Mouse (Mus musculus) liver, embryonic 14 days (tissue): ENCODE results near the gene Selenbp1. TPM values are rescaled to one million over a fixed set of nuclear protein-coding genes. Genes with fewer than 3 reads are reported as not detected.

Experiments
- polyA plus RNA-seq: library from polyadenylated mRNA; depleted of rRNA; stranded (reverse); fragments of >200 nt; gene quantifications from 2 replicates; pipeline ENCODE4 v1.2.3, GENCODE M21; 2012; rRNA removed

Gene Selenbp1
- 37.4 and 45.0 TPM in 2 replicates for polyA plus RNA-seq

DNA sequence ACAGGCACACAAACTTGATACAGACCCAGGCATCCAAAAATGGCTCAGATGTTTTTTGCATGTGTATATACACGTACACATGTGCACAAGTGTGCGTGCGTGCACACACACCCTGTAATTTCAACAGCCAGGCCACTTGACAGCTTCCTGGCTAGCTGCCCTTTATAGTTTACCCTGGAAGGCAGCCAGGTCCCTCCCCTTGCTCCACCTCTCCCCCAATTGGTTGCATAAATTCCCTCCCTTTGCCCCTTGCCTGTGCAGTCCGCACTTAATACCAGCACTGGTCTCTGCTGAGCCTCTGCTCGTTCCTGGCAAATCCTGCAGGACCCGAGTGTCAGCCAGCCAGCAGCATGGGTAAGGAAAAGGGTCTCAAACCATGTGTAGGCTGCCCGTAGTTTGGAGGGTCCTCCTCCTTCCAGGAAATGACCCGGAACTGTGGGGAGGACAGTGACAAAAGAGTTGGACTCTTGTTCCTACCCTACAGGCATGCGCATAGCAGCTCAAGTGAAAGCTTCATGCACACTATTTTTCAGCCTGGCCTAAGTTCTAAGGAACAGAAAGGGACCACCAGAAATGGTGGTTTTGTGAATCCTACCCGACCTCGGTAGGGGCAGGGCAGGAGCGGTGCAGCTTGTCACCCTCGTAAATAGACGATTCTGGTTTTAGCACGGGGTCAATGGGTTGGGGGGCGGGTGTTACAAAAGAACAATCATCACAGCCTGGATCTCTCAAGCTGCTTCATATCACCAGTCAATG, at the start of gene Selenbp1:
Gene Selenbp1, plus strand, starts transcription at position 248 of the 756 bp plus-strand sequence.

DNA sequence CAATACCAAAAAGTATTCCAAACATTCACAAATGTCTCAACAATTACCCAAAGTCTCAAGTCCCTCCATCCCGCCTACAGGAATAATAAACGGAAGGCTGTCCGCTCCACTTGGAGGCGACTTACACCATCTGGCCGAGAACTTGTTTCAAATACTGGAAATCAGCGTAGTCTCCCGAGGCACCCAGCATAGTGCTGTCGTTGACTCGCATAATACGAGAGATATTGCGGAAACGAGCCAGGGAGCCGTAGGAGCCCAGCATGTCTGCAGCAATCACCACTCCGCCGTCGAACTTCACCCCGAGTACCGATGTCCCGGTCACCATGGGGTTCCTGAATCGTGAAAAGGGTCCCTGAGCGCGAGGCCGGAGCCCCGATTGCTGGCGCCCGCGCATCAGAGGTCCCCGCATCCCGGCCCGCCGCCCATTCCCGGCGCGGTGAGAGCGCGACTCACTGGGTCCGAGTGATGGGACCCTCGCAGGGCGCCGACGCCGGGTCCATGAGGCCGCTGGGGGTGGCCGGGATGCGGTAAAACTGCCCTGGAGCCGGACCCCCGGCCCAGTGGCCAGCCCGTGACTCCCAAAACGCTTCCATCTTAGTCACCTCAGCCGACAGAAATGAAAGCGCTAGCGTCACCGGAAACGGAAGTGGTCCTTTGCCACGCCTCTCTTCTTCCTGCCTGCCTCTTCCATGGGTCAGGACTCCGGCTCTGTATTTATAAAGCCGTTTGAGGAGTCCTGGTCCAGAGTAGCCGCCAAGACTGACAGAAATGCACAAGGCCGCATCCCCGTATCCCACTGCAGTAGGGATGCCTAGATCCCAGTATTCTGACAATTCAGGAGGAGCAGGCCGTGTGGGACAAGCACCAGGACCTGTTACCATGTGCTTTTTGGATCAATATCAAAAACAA, 46.3 kb upstream of the Selenbp1 start, which contains the start of gene Psmb4:
Gene Psmb4, minus strand, starts transcription at position 646 of the 909 bp plus-strand sequence.

GRCm38 (mm10) chr3:94953764-94954616, 21.1 kb downstream of the Selenbp1 start, which contains the start of gene Rfx5:
TSS of gene Rfx5 (plus strand) at chr3:94954075.

DNA sequence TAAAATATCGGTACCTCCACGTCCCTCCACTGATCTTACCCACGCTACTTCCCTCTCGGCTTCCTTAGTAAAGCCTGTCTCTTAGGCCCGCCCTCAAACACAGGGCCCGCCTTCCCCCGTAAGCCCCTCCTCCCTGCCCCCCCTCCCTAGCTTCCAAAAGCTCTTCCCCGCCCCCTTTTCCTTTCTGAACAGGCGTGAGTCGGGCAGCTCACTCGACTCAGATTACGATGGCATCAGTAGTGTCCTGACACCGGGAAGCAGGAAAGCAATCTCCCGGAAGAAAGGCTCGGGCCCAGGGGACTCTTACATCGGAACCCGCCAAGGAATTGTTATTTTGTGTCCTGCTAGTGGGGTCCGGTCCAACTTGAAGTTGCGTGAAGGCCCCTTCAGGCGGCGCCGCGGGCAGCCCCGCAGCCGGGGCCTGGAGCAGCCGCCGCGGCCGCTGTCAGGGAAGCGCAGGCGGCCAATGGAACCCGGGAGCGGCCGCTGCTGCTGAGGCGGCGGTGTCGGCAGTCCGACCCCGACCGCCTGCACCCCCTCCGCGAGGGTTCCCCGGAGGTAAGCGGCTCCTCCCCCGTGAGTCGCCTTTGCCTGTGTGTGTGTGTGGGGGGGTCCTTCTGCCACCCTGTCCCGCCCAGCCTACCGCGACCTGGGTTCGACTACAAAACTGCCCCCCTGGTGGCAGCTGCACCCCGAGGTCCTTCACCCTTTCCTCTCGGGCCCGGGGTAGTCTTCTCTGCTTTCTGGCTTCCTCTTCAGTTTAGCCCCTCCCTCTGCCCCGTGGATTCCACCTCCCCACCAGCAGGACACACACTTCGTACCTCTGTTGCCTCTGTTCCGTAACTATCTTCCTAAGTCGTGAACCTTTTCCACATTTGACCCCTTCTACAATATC, 41.9 kb downstream of the Selenbp1 start, which contains the start of gene Pi4kb:
Gene Pi4kb, plus strand, starts transcription at position 204 of the 895 bp plus-strand sequence.

Other genes starting within 250 kb of the Selenbp1 start
- 16.9 and 20.6 TPM in 2 replicates for gene Selenbp2, start 239.5 kb upstream of the Selenbp1 start, polyA plus RNA-seq
- 5.1 and 5.5 TPM in 2 replicates for gene Cgn, start 146.6 kb upstream of the Selenbp1 start, polyA plus RNA-seq
- 5.7 and 6.9 TPM in 2 replicates for gene Pogz, start 95.5 kb upstream of the Selenbp1 start, polyA plus RNA-seq
- gene Psmb4, start 46.1 kb upstream of the Selenbp1 start, polyA plus RNA-seq: 159 and 182 TPM in 2 replicates
- 2.3 and 2.7 TPM in 2 replicates for gene Rfx5, start 21.0 kb downstream of the Selenbp1 start, polyA plus RNA-seq
- gene Pi4kb, start 41.7 kb downstream of the Selenbp1 start, polyA plus RNA-seq: 13.0 and 15.2 TPM in 2 replicates
- gene Zfp687, start 82.4 kb downstream of the Selenbp1 start, polyA plus RNA-seq: 5.0 and 6.0 TPM in 2 replicates
- 147 and 154 TPM in 2 replicates for gene Psmd4, start 109.6 kb downstream of the Selenbp1 start, polyA plus RNA-seq
- 8.0 and 10.4 TPM in 2 replicates for gene Pip5k1a, start 173.9 kb downstream of the Selenbp1 start, polyA plus RNA-seq
- 23.3 and 25.4 TPM in 2 replicates for gene Vps72, start 178.0 kb downstream of the Selenbp1 start, polyA plus RNA-seq
- 0.37 and 0.59 TPM in 2 replicates for gene Tmod4, start 191.4 kb downstream of the Selenbp1 start, polyA plus RNA-seq
- gene Scnm1, start 201.0 kb downstream of the Selenbp1 start, polyA plus RNA-seq: 34.6 and 35.5 TPM in 2 replicates
- 3.8 and 4.2 TPM in 2 replicates for gene Lysmd1, start 201.0 kb downstream of the Selenbp1 start, polyA plus RNA-seq
- gene Tnfaip8l2, start 209.3 kb downstream of the Selenbp1 start, polyA plus RNA-seq: 3.4 and 5.8 TPM in 2 replicates
- gene Sema6c, start 227.4 kb downstream of the Selenbp1 start, polyA plus RNA-seq: 0.59 and 0.94 TPM in 2 replicates